25 mouse cellular contexts compared by ENCODE assay signal in genomic region chr6:114257762-114258361, GRCm38 (mm10). TPM values are rescaled to one million over a fixed set of nuclear protein-coding genes. Genes with fewer than 3 reads are reported as not detected.
DNase-seq lines count a peak whose midpoint lies in the region; ATAC-seq and TF ChIP-seq lines count a peak whose summit lies in the region.
"Had no signal": no experiment of that assay in that cellular context is flagged by ENCODE, and none has a peak within 500 bp of the region (broad histone marks: within the 10 kb centered on the region; RNA-seq: fewer than 3 reads in every experiment).

No protein-coding gene starts in this region.

- no peak overlapping the region for H3K4me2 ChIP-seq in forebrain, embryonic 12.5 days
- no peak overlapping the region for H3K4me2 ChIP-seq in midbrain, embryonic 12.5 days (replicated peaks)
- no peak overlapping the region for H3K4me2 ChIP-seq in neural tube, embryonic 15.5 days
- H3K4me2 ChIP-seq: embryonic facial prominence, embryonic 12.5 days; lung, embryonic 15.5 days; neural tube, embryonic 12.5 days had no signal

- H3K36me3 ChIP-seq in forebrain, embryonic 12.5 days (replicated peaks): no peaks in the 10 kb centered on the region
- H3K36me3 ChIP-seq in forebrain, embryonic 10.5 days (replicated peaks): no peaks in the 10 kb centered on the region
- H3K36me3 ChIP-seq in spleen, adult 2 months (ENCODE audit: control insufficient read depth, insufficient read depth, low read length): no peaks in the 10 kb centered on the region
- H3K36me3 ChIP-seq in midbrain, embryonic 12.5 days: no peaks in the 10 kb centered on the region
- no peaks in the 10 kb centered on the region for H3K36me3 ChIP-seq in neural tube, embryonic 15.5 days
- H3K36me3 ChIP-seq: embryonic facial prominence, embryonic 12.5 days; lung, embryonic 15.5 days; neural tube, embryonic 12.5 days had no signal

- TF ChIP-seq POLR2A in spleen, adult 2 months (IDR thresholded peaks at IDR 0.05; ENCODE audit: low read depth, low read length): no peak

- no peak overlapping the region for H3K4me3 ChIP-seq in forebrain, embryonic 12.5 days (replicated peaks)
- H3K4me3 ChIP-seq in forebrain, embryonic 10.5 days: no peak overlapping the region
- no peak overlapping the region for H3K4me3 ChIP-seq in spleen, adult 2 months (ENCODE audit: extremely low read depth, insufficient read depth, insufficient read length)
- no peak overlapping the region for H3K4me3 ChIP-seq in midbrain, embryonic 12.5 days
- no peak overlapping the region for H3K4me3 ChIP-seq in neural tube, embryonic 15.5 days (replicated peaks)
- H3K4me3 ChIP-seq: embryonic facial prominence, embryonic 12.5 days; erythroblast, embryonic 14.5 days; layer of hippocampus, adult 2 months; lung, embryonic 15.5 days; neural tube, embryonic 12.5 days had no signal

- 0 out of 2 replicates have a peak, but pooled peaks cover 3% of the 10 kb centered on the region for H3K27me3 ChIP-seq in forebrain, embryonic 12.5 days
- H3K27me3 ChIP-seq in forebrain, embryonic 10.5 days (ENCODE audit: poor library complexity, severe bottlenecking): peaks cover 4% of the 10 kb centered on the region; the same call in 1 of the 2 replicates
- H3K27me3 ChIP-seq in spleen, adult 2 months (ENCODE audit: control insufficient read depth, insufficient read depth, low read length): no peaks in the 10 kb centered on the region
- peaks cover 11% of the 10 kb centered on the region; the same call in 1 of the 2 replicates for H3K27me3 ChIP-seq in midbrain, embryonic 12.5 days
- H3K27me3 ChIP-seq in neural tube, embryonic 15.5 days (replicated peaks): no peaks in the 10 kb centered on the region
- H3K27me3 ChIP-seq: lung, embryonic 15.5 days; neural tube, embryonic 12.5 days had no signal

- no peaks in the 10 kb centered on the region for H3K9me3 ChIP-seq in forebrain, embryonic 12.5 days
- no peaks in the 10 kb centered on the region for H3K9me3 ChIP-seq in forebrain, embryonic 10.5 days
- H3K9me3 ChIP-seq in midbrain, embryonic 12.5 days: no peaks in the 10 kb centered on the region
- H3K9me3 ChIP-seq in neural tube, embryonic 15.5 days (replicated peaks): no peaks in the 10 kb centered on the region
- H3K9me3 ChIP-seq: embryonic facial prominence, embryonic 12.5 days; lung, embryonic 15.5 days; neural tube, embryonic 12.5 days had no signal

- H3K27ac ChIP-seq in forebrain, embryonic 12.5 days: peak overlapping the region; percentile 58
- no peak overlapping the region for H3K27ac ChIP-seq in forebrain, embryonic 10.5 days
- H3K27ac ChIP-seq in spleen, adult 2 months (ENCODE audit: insufficient read depth, low read length): peak overlapping the region; percentile 28; the same call in 1 of the 2 replicates
- 0 out of 2 replicates have a peak overlapping the region, but pooled peaks have one; percentile 11 for H3K27ac ChIP-seq in midbrain, embryonic 12.5 days (replicated peaks)
- H3K27ac ChIP-seq in neural tube, embryonic 15.5 days (replicated peaks): peak overlapping the region; percentile 79
- H3K27ac ChIP-seq: embryonic facial prominence, embryonic 12.5 days; layer of hippocampus, adult 2 months; lung, embryonic 15.5 days; neural tube, embryonic 12.5 days had no signal

- no peak overlapping the region for H3K9ac ChIP-seq in forebrain, embryonic 12.5 days
- H3K9ac ChIP-seq in midbrain, embryonic 12.5 days (replicated peaks): no peak overlapping the region
- H3K9ac ChIP-seq in neural tube, embryonic 15.5 days (replicated peaks): no peak overlapping the region
- H3K9ac ChIP-seq: embryonic facial prominence, embryonic 12.5 days; lung, embryonic 15.5 days; neural tube, embryonic 12.5 days had no signal

- peaks cover 30% of the 10 kb centered on the region for H3K4me1 ChIP-seq in forebrain, embryonic 12.5 days
- peaks cover 18% of the 10 kb centered on the region for H3K4me1 ChIP-seq in forebrain, embryonic 10.5 days
- no peaks in the 10 kb centered on the region for H3K4me1 ChIP-seq in spleen, adult 2 months (ENCODE audit: control insufficient read depth, insufficient read depth, insufficient read length)
- peaks cover 26% of the 10 kb centered on the region for H3K4me1 ChIP-seq in midbrain, embryonic 12.5 days
- H3K4me1 ChIP-seq in neural tube, embryonic 15.5 days: peaks cover 57% of the 10 kb centered on the region
- H3K4me1 ChIP-seq: embryonic facial prominence, embryonic 12.5 days; lung, embryonic 15.5 days had no signal

- peak; percentile 42; the same call in 1 of the 2 replicates for ATAC-seq in forebrain, embryonic 12.5 days (ENCODE audit: low FRiP score)
- peak; percentile 45; the same call in 1 of the 2 replicates for ATAC-seq in midbrain, embryonic 12.5 days (ENCODE audit: low FRiP score, low read depth)
- ATAC-seq in neural tube, embryonic 15.5 days (ENCODE audit: low FRiP score): peak; percentile 67
- ATAC-seq in erythroid progenitor cell, adult 5-6 weeks (replicated peaks; ENCODE audit: low FRiP score, poor library complexity, severe bottlenecking): no peak

- no peak for TF ChIP-seq CTCF in spleen, adult 2 months (IDR thresholded peaks at IDR 0.05; ENCODE audit: extremely low read depth, insufficient read depth, insufficient read length, insufficient replicate concordance)

- WGBS in forebrain, embryonic 12.5 days: 76% methylated on average over 1 of the region's 1 CpGs
- 87% methylated on average over 1 of the region's 1 CpGs for WGBS in forebrain, embryonic 10.5 days
- WGBS in spleen, adult 2 months: 84% methylated on average over 1 of the region's 1 CpGs
- WGBS in midbrain, embryonic 12.5 days: 86% methylated on average over 1 of the region's 1 CpGs
- WGBS in neural tube, embryonic 15.5 days: 81% methylated on average over 1 of the region's 1 CpGs

- no peak for DNase-seq in forebrain, embryonic 10.5 days (ENCODE audit: extremely low spot score, low spot score)
- DNase-seq in spleen, adult 2 months (ENCODE audit: low read depth in 1 of 2, low spot score in 2 of 2): no peak
- no peak for DNase-seq in spleen, adult 18-20 months
- DNase-seq in gastrocnemius, postnatal 10 days: no peak
- DNase-seq: adrenal gland, adult 2 months; cerebellum, adult 9-11 months; gastrocnemius, postnatal 36 days; kidney, adult 2 months; kidney, postnatal 14 days; left cerebral cortex, postnatal 4 days; liver; right cerebral cortex, postnatal 14 days; thymus, adult 2 months had no signal

RNA-seq across cellular contexts. Expression of gene Slc6a1, which starts 24.6 kb away (rescaled TPM):
- polyA plus RNA-seq in forebrain, embryonic 12.5 days (2016; fragmentation: Nextera tagmentation; extraction: Ambion mirVana): 49.9 and 57.8 TPM in 2 replicates
- polyA plus RNA-seq in forebrain, embryonic 10.5 days (2016; fragmentation: Nextera tagmentation; extraction: Ambion mirVana): 3.2 and 5.1 TPM in 2 replicates
- 0.61 and 1.4 TPM in 2 replicates for polyA plus RNA-seq in spleen, adult 2 months (2012; rRNA removed)
- polyA plus RNA-seq in midbrain, embryonic 12.5 days (2016; fragmentation: Nextera tagmentation; extraction: Ambion mirVana): 41.8 and 45.3 TPM in 2 replicates
- 118 and 138 TPM in 2 replicates for polyA plus RNA-seq in neural tube, embryonic 15.5 days (2015; fragmentation: Nextera tagmentation; extraction: Ambion mirVana)
- total RNA-seq in erythroid progenitor cell, adult 5-6 weeks (2015; ENCODE audit: low replicate concordance): 1.3 TPM in 1 of 2 replicates, not detected in the other
- not detected in 2 replicates for total RNA-seq in erythroid progenitor cell, adult 5-6 weeks (2017; ENCODE audit: low replicate concordance)
- under 1 TPM; 0.75 to 0.87 TPM for total RNA-seq in gastrocnemius, postnatal 10 days (2021)
- total RNA-seq: adrenal gland, adult 2 months; monocyte, adult 5-6 weeks had no signal
- polyA plus RNA-seq: adrenal gland, adult 2 months; erythroblast, embryonic 14.5 days; heart, postnatal 0 days; stomach, embryonic 16.5 days had no signal
